Mouse (Mus musculus): ENCODE measurements around the gene Gm9508. TPM values are rescaled to one million over a fixed set of nuclear protein-coding genes. Genes with fewer than 3 reads are reported as not detected.

Gene Gm9508
- polyA plus RNA-seq (2014; fragmentation: Illumina TruSeq; extraction: RNeasy Lipid Tissue Mini Kit (QIAGEN cat#74804); ENCODE audit: low read depth, low replicate concordance) = not detected

GRCm38 (mm10) chr10:77697133-77697532, at the start of gene Gm9508:
Gene Gm9508, minus strand, starts transcription at chr10:77697233.

GRCm38 (mm10) chr10:77741924-77742688, 45.1 kb upstream of the Gm9508 start, which contains the start of gene Gm18596:
Gene Gm18596, minus strand, starts transcription at chr10:77742638.

GRCm38 (mm10) chr10:77726186-77726585, 29.2 kb upstream of the Gm9508 start, which contains the start of gene Gm10100:
Gene Gm10100, plus strand, starts transcription at chr10:77726486.

DNA sequence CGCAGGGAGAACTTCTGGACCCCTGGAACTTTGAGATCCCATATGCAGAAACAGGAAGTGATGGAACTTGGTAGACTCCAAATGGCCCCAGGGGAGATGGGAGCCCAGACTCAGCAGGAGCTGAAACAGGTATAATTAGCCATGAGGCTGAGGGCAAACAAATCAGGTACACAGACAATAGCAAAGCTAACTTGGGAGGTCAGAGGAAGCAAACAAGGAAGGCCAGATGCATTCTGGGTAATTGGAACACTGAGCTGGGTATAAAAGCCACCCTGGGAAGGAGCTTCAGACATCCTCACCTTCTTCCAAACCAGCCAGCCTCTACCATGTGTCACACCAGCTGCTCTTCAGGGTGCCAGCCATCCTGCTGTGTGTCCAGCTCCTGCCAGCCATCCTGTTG, 23.3 kb upstream of the Gm9508 start, which contains the start of gene Krtap12-1:
TSS of gene Krtap12-1 (plus strand) at position 301 of the 400 bp plus-strand sequence.

DNA sequence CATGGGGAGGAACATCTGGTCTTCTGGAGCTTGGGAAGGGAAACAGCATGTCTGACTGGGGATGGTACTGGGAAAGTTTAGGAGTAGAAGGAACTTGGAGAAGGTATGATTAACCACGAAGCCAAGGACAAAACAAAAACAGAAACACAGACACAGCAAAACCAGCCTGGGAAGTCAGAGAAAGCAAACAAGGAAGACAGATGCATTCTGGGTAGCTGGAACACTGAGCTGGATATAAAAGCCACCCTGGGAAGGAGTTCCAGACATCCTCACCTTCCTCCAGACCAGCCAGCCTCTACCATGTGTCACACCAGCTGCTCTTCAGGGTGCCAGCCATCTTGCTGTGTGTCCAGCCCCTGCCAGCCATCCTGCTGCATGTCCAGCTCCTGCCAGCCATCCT, 18.5 kb upstream of the Gm9508 start, which contains the start of gene Gm10142:
TSS of gene Gm10142 (plus strand) at position 301 of the 400 bp plus-strand sequence.

DNA sequence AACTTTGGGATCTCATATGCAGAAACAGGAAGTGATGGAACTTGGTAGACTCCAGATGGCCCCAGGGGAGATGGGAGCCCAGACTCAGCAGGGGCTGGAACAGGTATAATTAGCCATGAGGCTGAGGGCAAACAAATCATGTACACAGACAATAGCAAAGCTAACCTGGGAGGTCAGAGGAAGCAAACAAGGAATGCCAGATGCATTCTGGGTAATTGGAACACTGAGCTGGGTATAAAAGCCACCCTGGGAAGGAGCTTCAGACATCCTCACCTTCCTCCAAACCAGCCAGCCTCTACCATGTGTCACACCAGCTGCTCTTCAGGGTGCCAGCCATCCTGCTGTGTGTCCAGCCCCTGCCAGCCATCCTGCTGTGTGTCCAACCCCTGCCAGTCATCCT, 14.1 kb upstream of the Gm9508 start, which contains the start of gene Gm10024:
TSS of gene Gm10024 (plus strand) at position 301 of the 400 bp plus-strand sequence.

DNA sequence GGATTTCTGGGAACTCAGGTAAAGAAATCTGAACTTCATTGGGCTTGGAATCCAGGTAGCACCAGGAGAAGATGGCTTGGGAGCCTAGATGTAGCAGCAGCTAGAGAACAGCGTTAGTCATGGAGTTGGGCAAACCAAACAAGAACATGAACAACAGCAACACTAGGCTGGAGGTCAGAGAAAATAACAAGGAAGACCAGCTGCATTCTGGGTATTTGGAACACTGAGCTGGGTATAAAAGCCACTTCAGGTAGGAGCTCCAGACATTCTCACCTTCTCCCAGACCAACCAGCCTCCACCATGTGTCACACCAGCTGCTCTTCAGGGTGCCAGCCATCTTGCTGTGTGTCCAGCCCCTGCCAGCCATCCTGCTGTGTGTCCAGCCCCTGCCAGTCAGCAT, 9.3 kb upstream of the Gm9508 start, which contains the start of gene Gm10272:
TSS of gene Gm10272 (plus strand) at position 301 of the 400 bp plus-strand sequence.

DNA sequence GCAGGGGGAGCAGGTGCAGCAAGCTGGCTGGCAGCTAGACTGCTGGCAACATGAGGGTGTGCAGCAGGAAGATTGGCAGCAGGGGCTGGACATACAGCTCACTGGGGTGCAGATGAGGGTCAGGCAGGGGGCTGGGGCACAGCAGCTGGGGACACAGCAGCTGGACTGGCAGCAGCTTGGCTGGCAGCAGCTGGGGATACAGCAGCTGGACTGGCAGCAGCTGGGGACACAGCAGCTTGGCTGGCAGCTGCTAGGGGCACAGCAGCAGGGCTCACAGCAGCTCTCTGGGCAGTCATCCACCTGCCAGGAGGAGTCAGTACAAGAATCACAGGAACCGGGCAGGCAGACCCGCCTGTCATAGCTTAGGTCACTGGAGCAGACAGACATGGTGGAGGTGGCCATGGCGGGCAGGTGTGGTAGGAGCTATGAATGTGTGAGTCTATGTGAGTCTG, 6.7 kb downstream of the Gm9508 start, which contains the start of gene Gm19402:
TSS of gene Gm19402 (minus strand) at position 402 of the 452 bp plus-strand sequence.

DNA sequence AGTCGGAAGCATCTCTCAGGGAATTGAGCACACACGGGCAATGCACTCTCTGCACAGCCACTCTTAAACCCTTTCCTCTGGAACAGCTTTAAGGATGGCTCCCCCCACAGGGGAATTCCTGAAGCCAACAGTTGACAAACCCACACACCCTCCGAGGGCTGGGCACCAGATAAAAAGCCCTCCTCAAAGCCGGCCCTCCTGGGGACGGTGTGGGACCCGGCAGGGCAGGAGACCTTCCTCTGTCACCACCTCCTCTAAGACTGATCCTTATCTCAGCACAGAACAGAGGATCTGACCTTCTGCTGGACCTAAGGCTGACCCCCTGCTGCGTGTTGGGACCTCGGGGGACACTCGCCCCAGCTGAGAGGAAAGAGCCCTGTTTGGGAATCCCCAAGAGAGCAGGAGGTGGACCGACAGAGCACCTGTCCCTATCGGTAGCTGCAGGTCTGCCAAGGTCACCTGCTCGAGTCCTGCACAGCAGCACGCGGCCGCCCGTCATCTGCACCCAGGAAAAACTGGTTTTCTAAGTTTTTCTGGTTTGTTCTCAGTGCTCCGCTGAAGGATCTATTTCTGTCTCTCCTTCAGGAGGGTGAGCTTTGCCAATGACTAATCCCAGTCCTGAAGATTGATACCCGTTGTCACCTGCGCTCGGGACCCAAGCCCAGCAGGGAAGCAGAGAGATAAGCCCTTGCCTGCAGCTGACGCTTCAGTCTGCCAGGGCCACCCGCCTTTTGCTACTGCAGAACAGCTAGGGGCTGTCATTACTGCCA, 11.0 kb downstream of the Gm9508 start, which contains the start of gene Tspear:
TSS of gene Tspear (plus strand) at position 675 of the 770 bp plus-strand sequence.

Other genes starting within 250 kb of the Gm9508 start
- gene Fam207a, start 181.4 kb downstream of the Gm9508 start, polyA plus RNA-seq (2014; fragmentation: Illumina TruSeq; extraction: RNeasy Lipid Tissue Mini Kit (QIAGEN cat#74804); ENCODE audit: low read depth, low replicate concordance) = 9.9 TPM
- 4.4 TPM for gene Itgb2, start 167.0 kb downstream of the Gm9508 start, polyA plus RNA-seq (2014; fragmentation: Illumina TruSeq; extraction: RNeasy Lipid Tissue Mini Kit (QIAGEN cat#74804); ENCODE audit: low read depth, low replicate concordance)
- 132 TPM for gene Pttg1ip, start 115.5 kb downstream of the Gm9508 start, polyA plus RNA-seq (2014; fragmentation: Illumina TruSeq; extraction: RNeasy Lipid Tissue Mini Kit (QIAGEN cat#74804); ENCODE audit: low read depth, low replicate concordance)
- gene Sumo3, start 91.1 kb downstream of the Gm9508 start, polyA plus RNA-seq (2014; fragmentation: Illumina TruSeq; extraction: RNeasy Lipid Tissue Mini Kit (QIAGEN cat#74804); ENCODE audit: low read depth, low replicate concordance) = 87.1 TPM
- not detected for gene Gm49325, start 91.0 kb downstream of the Gm9508 start, polyA plus RNA-seq (2014; fragmentation: Illumina TruSeq; extraction: RNeasy Lipid Tissue Mini Kit (QIAGEN cat#74804); ENCODE audit: low read depth, low replicate concordance)
- 65.2 TPM for gene Ube2g2, start 75.0 kb downstream of the Gm9508 start, polyA plus RNA-seq (2014; fragmentation: Illumina TruSeq; extraction: RNeasy Lipid Tissue Mini Kit (QIAGEN cat#74804); ENCODE audit: low read depth, low replicate concordance)
- gene Tspear, start 10.7 kb downstream of the Gm9508 start, polyA plus RNA-seq (2014; fragmentation: Illumina TruSeq; extraction: RNeasy Lipid Tissue Mini Kit (QIAGEN cat#74804); ENCODE audit: low read depth, low replicate concordance) = not detected
- gene Gm19402, start 6.5 kb downstream of the Gm9508 start, polyA plus RNA-seq (2014; fragmentation: Illumina TruSeq; extraction: RNeasy Lipid Tissue Mini Kit (QIAGEN cat#74804); ENCODE audit: low read depth, low replicate concordance) = not detected
- gene Gm10272, start 9.4 kb upstream of the Gm9508 start, polyA plus RNA-seq (2014; fragmentation: Illumina TruSeq; extraction: RNeasy Lipid Tissue Mini Kit (QIAGEN cat#74804); ENCODE audit: low read depth, low replicate concordance) = not detected
- gene Gm10024, start 14.2 kb upstream of the Gm9508 start, polyA plus RNA-seq (2014; fragmentation: Illumina TruSeq; extraction: RNeasy Lipid Tissue Mini Kit (QIAGEN cat#74804); ENCODE audit: low read depth, low replicate concordance) = not detected
- gene Gm10142, start 18.6 kb upstream of the Gm9508 start, polyA plus RNA-seq (2014; fragmentation: Illumina TruSeq; extraction: RNeasy Lipid Tissue Mini Kit (QIAGEN cat#74804); ENCODE audit: low read depth, low replicate concordance) = not detected
- not detected for gene Krtap12-1, start 23.4 kb upstream of the Gm9508 start, polyA plus RNA-seq (2014; fragmentation: Illumina TruSeq; extraction: RNeasy Lipid Tissue Mini Kit (QIAGEN cat#74804); ENCODE audit: low read depth, low replicate concordance)
- not detected for gene Gm10100, start 29.3 kb upstream of the Gm9508 start, polyA plus RNA-seq (2014; fragmentation: Illumina TruSeq; extraction: RNeasy Lipid Tissue Mini Kit (QIAGEN cat#74804); ENCODE audit: low read depth, low replicate concordance)
- not detected for gene Gm18596, start 45.4 kb upstream of the Gm9508 start, polyA plus RNA-seq (2014; fragmentation: Illumina TruSeq; extraction: RNeasy Lipid Tissue Mini Kit (QIAGEN cat#74804); ENCODE audit: low read depth, low replicate concordance)
- gene Gm9736, start 54.1 kb upstream of the Gm9508 start, polyA plus RNA-seq (2014; fragmentation: Illumina TruSeq; extraction: RNeasy Lipid Tissue Mini Kit (QIAGEN cat#74804); ENCODE audit: low read depth, low replicate concordance) = not detected
- gene Gm3233, start 62.4 kb upstream of the Gm9508 start, polyA plus RNA-seq (2014; fragmentation: Illumina TruSeq; extraction: RNeasy Lipid Tissue Mini Kit (QIAGEN cat#74804); ENCODE audit: low read depth, low replicate concordance) = not detected
- not detected for gene Gm3238, start 74.1 kb upstream of the Gm9508 start, polyA plus RNA-seq (2014; fragmentation: Illumina TruSeq; extraction: RNeasy Lipid Tissue Mini Kit (QIAGEN cat#74804); ENCODE audit: low read depth, low replicate concordance)
- not detected for gene Gm7138, start 79.7 kb upstream of the Gm9508 start, polyA plus RNA-seq (2014; fragmentation: Illumina TruSeq; extraction: RNeasy Lipid Tissue Mini Kit (QIAGEN cat#74804); ENCODE audit: low read depth, low replicate concordance)
- gene Gm3250, start 85.3 kb upstream of the Gm9508 start, polyA plus RNA-seq (2014; fragmentation: Illumina TruSeq; extraction: RNeasy Lipid Tissue Mini Kit (QIAGEN cat#74804); ENCODE audit: low read depth, low replicate concordance) = not detected
- not detected for gene Gm7137, start 91.0 kb upstream of the Gm9508 start, polyA plus RNA-seq (2014; fragmentation: Illumina TruSeq; extraction: RNeasy Lipid Tissue Mini Kit (QIAGEN cat#74804); ENCODE audit: low read depth, low replicate concordance)
- not detected for gene Gm9639, start 97.8 kb upstream of the Gm9508 start, polyA plus RNA-seq (2014; fragmentation: Illumina TruSeq; extraction: RNeasy Lipid Tissue Mini Kit (QIAGEN cat#74804); ENCODE audit: low read depth, low replicate concordance)
- not detected for gene Gm19668, start 101.9 kb upstream of the Gm9508 start, polyA plus RNA-seq (2014; fragmentation: Illumina TruSeq; extraction: RNeasy Lipid Tissue Mini Kit (QIAGEN cat#74804); ENCODE audit: low read depth, low replicate concordance)
- gene Gm9507, start 114.6 kb upstream of the Gm9508 start, polyA plus RNA-seq (2014; fragmentation: Illumina TruSeq; extraction: RNeasy Lipid Tissue Mini Kit (QIAGEN cat#74804); ENCODE audit: low read depth, low replicate concordance) = not detected
- gene Gm2696, start 117.4 kb upstream of the Gm9508 start, polyA plus RNA-seq (2014; fragmentation: Illumina TruSeq; extraction: RNeasy Lipid Tissue Mini Kit (QIAGEN cat#74804); ENCODE audit: low read depth, low replicate concordance) = not detected
- not detected for gene Krtap10-4, start 129.9 kb upstream of the Gm9508 start, polyA plus RNA-seq (2014; fragmentation: Illumina TruSeq; extraction: RNeasy Lipid Tissue Mini Kit (QIAGEN cat#74804); ENCODE audit: low read depth, low replicate concordance)
- not detected for gene Krtap10-10, start 138.7 kb upstream of the Gm9508 start, polyA plus RNA-seq (2014; fragmentation: Illumina TruSeq; extraction: RNeasy Lipid Tissue Mini Kit (QIAGEN cat#74804); ENCODE audit: low read depth, low replicate concordance)
- not detected for gene Gm36176, start 149.6 kb upstream of the Gm9508 start, polyA plus RNA-seq (2014; fragmentation: Illumina TruSeq; extraction: RNeasy Lipid Tissue Mini Kit (QIAGEN cat#74804); ENCODE audit: low read depth, low replicate concordance)
- not detected for gene Gm10318, start 155.6 kb upstream of the Gm9508 start, polyA plus RNA-seq (2014; fragmentation: Illumina TruSeq; extraction: RNeasy Lipid Tissue Mini Kit (QIAGEN cat#74804); ENCODE audit: low read depth, low replicate concordance)
- gene Gm3285, start 164.7 kb upstream of the Gm9508 start, polyA plus RNA-seq (2014; fragmentation: Illumina TruSeq; extraction: RNeasy Lipid Tissue Mini Kit (QIAGEN cat#74804); ENCODE audit: low read depth, low replicate concordance) = not detected
- gene Lrrc3, start 205.3 kb upstream of the Gm9508 start, polyA plus RNA-seq (2014; fragmentation: Illumina TruSeq; extraction: RNeasy Lipid Tissue Mini Kit (QIAGEN cat#74804); ENCODE audit: low read depth, low replicate concordance) = 0.13 TPM

All from heart, adult 10 weeks (tissue).